Mouse (Mus musculus): ENCODE results near the gene Gpr84. TPM values are rescaled to one million over a fixed set of nuclear protein-coding genes. Genes with fewer than 3 reads are reported as not detected.

The Gpr84 gene
- polyA plus RNA-seq (2017; shearing (Covaris generic)), result not detected

GRCm38 (mm10) chr15:103310365-103310910 is at the start of gene Gpr84:
TSS of gene Gpr84 (minus strand) at chr15:103310612.

GRCm38 (mm10) chr15:103339961-103340337 is 29.5 kb upstream of the Gpr84 start, which contains the start of gene Zfp385a:
TSS of gene Zfp385a (minus strand) at chr15:103340093.

DNA sequence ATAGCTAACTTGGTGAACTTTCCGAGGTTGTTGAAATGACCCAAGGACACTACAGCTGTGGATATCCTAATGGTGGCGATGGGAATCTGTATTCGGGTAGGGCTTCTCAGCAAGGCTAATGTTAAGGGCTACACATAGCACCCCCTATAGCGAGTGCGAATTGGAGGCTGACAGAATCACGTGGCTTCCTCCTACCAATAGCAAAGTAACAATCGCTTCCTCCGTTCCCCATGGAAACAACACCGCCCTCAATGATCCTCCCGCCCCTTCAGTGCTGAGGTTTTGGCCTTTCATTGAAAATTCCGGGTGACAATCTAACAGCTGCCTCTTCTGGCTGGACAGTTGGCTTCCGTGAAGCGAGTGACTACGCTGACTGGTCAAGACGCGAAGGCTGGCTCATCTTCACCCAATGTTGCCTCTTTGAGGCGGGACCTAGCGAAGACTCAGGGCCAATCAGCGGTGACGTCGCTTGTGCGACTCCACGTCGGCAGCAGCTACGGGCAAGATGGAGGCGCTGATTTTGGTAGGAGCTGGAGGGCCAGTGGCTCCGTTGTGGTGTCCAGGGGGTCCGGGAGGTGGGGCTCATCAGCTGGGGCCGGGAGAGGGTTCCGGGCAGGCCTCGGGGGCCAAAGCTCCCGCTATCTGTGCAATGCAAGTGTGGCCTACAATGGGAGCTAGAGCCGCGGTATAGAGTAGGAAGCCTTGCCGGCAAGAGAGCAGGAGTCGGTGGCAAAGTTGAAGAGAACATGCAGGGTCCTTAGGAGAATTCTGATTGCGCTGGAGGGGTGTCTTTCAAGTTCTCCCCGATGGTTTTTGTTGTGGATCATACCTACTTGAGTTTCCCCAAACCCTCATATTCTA is 37.8 kb downstream of the Gpr84 start, which contains the start of gene Copz1:
TSS of gene Copz1 (plus strand) at position 296 of the 861 bp plus-strand sequence.

Other genes starting within 250 kb of the Gpr84 start
- gene Smug1, start 143.5 kb downstream of the Gpr84 start, polyA plus RNA-seq (2017; shearing (Covaris generic)), result 1 to 10 TPM; 6.4 to 7.3 TPM
- gene Cbx5, start 70.8 kb downstream of the Gpr84 start, polyA plus RNA-seq (2017; shearing (Covaris generic)), result 10 to 100 TPM in 1 of 2 experiments, 1 to 10 TPM in 1; 8.8 to 11.4 TPM
- 100 to 1,000 TPM; 125 to 170 TPM for gene Hnrnpa1, start 70.2 kb downstream of the Gpr84 start, polyA plus RNA-seq (2017; shearing (Covaris generic))
- gene Nfe2, start 52.2 kb downstream of the Gpr84 start, polyA plus RNA-seq (2017; shearing (Covaris generic)), result 1 to 10 TPM in 1 of 2 experiments, under 1 TPM in 1; 0.48 to 1.9 TPM
- 100 to 1,000 TPM; 175 to 181 TPM for gene Copz1, start 37.9 kb downstream of the Gpr84 start, polyA plus RNA-seq (2017; shearing (Covaris generic))
- gene Zfp385a, start 29.5 kb upstream of the Gpr84 start, polyA plus RNA-seq (2017; shearing (Covaris generic)), result under 1 TPM in 1 of 2 experiments, not detected in 1; 0.57 TPM
- gene Itga5, start 56.2 kb upstream of the Gpr84 start, polyA plus RNA-seq (2017; shearing (Covaris generic)), result 1 to 10 TPM; 2.8 to 3.4 TPM
- under 1 TPM in 1 of 2 experiments, not detected in 1; 0.68 TPM for gene Gtsf1, start 119.9 kb upstream of the Gpr84 start, polyA plus RNA-seq (2017; shearing (Covaris generic))
- not detected for gene Gtsf2, start 137.9 kb upstream of the Gpr84 start, polyA plus RNA-seq (2017; shearing (Covaris generic))
- gene Nckap1l, start 143.2 kb upstream of the Gpr84 start, polyA plus RNA-seq (2017; shearing (Covaris generic)), result 100 to 1,000 TPM in 1 of 2 experiments, 10 to 100 TPM in 1; 90.2 to 144 TPM
- gene Pde1b, start 192.4 kb upstream of the Gpr84 start, polyA plus RNA-seq (2017; shearing (Covaris generic)), result 1 to 10 TPM; 8.2 to 8.6 TPM
- gene Ppp1r1a, start 227.4 kb upstream of the Gpr84 start, polyA plus RNA-seq (2017; shearing (Covaris generic)), result not detected